Mouse (Mus musculus) cerebellum, postnatal 36 days (tissue): ENCODE measurements around the gene Zfp574.
A peak's percentile ranks its signal among the peaks of the same experiment; 100 is the strongest.

Source experiments
- DNase-seq, 2 experiments: peaks; one replicate each; pipeline ENCODE4 v3.0.0; 2021 to 2022; ENCODE audit warnings: mixed read lengths in 2 of 2

Gene Zfp574

GRCm38 (mm10) chr7:25073924-25074323 lies 1.6 kb downstream of the Zfp574 start:
- no peak for DNase-seq

GRCm38 (mm10) chr7:25076296-25076662 lies 3.9 kb downstream of the Zfp574 start:
- no peak for DNase-seq

- DNase-seq = peak; percentile 95 to 96
These were observed 4.5 kb downstream of the Zfp574 start for GRCm38 (mm10) chr7:25076663-25077413.

GRCm38 (mm10) chr7:25077414-25077755 lies 5.0 kb downstream of the Zfp574 start:
- no peak for DNase-seq

- DNase-seq = no peak
These were observed 7.2 kb downstream of the Zfp574 start for GRCm38 (mm10) chr7:25079496-25080026.

GRCm38 (mm10) chr7:25080431-25080830 lies 8.1 kb downstream of the Zfp574 start:
- peak in 1 of 2 experiments; percentile 6 for DNase-seq

GRCm38 (mm10) chr7:25082510-25082909 lies 10.1 kb downstream of the Zfp574 start:
- DNase-seq = peak; percentile 43 to 49

GRCm38 (mm10) chr7:25084621-25085020 lies 12.3 kb downstream of the Zfp574 start:
- no peak for DNase-seq

GRCm38 (mm10) chr7:25086656-25087055 lies 14.3 kb downstream of the Zfp574 start:
- no peak for DNase-seq

GRCm38 (mm10) chr7:25087256-25087912 lies 15.0 kb downstream of the Zfp574 start:
- no peak for DNase-seq

GRCm38 (mm10) chr7:25087972-25088371 lies 15.6 kb downstream of the Zfp574 start:
- DNase-seq = no peak

- DNase-seq = no peak
These were observed 16.2 kb downstream of the Zfp574 start for GRCm38 (mm10) chr7:25088531-25088930.

GRCm38 (mm10) chr7:25088968-25089367 lies 16.6 kb downstream of the Zfp574 start:
- DNase-seq = no peak

GRCm38 (mm10) chr7:25089875-25090274 lies 17.5 kb downstream of the Zfp574 start:
- no peak for DNase-seq

GRCm38 (mm10) chr7:25098169-25098568 lies 25.8 kb downstream of the Zfp574 start:
- DNase-seq = no peak

GRCm38 (mm10) chr7:25099581-25099980 lies 27.2 kb downstream of the Zfp574 start:
- DNase-seq = no peak

GRCm38 (mm10) chr7:25105411-25106160 lies 33.2 kb downstream of the Zfp574 start:
- peak; percentile 82 to 84 for DNase-seq

GRCm38 (mm10) chr7:25106790-25107502 lies 34.6 kb downstream of the Zfp574 start:
- no peak for DNase-seq

- DNase-seq = no peak
These were observed 37.0 kb downstream of the Zfp574 start for GRCm38 (mm10) chr7:25109355-25109754.

GRCm38 (mm10) chr7:25110336-25110735 lies 38.0 kb downstream of the Zfp574 start:
- peak in 1 of 2 experiments; percentile 25 for DNase-seq

GRCm38 (mm10) chr7:25112178-25112955 lies 40.0 kb downstream of the Zfp574 start:
- DNase-seq = peak; percentile 70 to 72
